Mouse (Mus musculus) embryonic facial prominence, embryonic 14.5 days (tissue): ENCODE results near the gene Tmtc2. TPM values are rescaled to one million over a fixed set of nuclear protein-coding genes. Genes with fewer than 3 reads are reported as not detected.

ENCODE experiments used
- ATAC-seq: fragments of 200-750 bp; cut with Nextera tagmentation; 2 replicates; pipeline ENCODE4 v1.8.0; 2017; ENCODE audit warnings: low read depth, moderate number of reproducible peaks, moderate TSS enrichment
- DNase-seq: peaks from one replicate; pipeline ENCODE4 v3.0.0-alpha.2; 2015; ENCODE audit warnings: low spot score
- H3K27ac ChIP-seq: fragments of 300-500 bp; sonication (generic); replicated peaks from 2 replicates; pipeline ENCODE4 v1.5.1; 2014; ENCODE audit warnings: low read depth, mild to moderate bottlenecking, low read length, moderate library complexity
- H3K27me3 ChIP-seq: fragments of 300-500 bp; sonication (generic); replicated peaks from 2 replicates; pipeline ENCODE4 v1.6.1; 2014; ENCODE audit warnings: low read length; ENCODE audit not compliant: control insufficient read depth, insufficient read depth
- H3K36me3 ChIP-seq: fragments of 300-500 bp; sonication (generic); 2 replicates; pipeline ENCODE4 v1.6.1; 2014; ENCODE audit warnings: low read length, mixed read lengths; ENCODE audit not compliant: control insufficient read depth, insufficient read depth
- H3K4me1 ChIP-seq: fragments of 300-500 bp; sonication (generic); 2 replicates; pipeline ENCODE4 v1.6.1; 2014; ENCODE audit warnings: antibody characterized with exemption, low read length; ENCODE audit not compliant: control insufficient read depth, insufficient read depth
- H3K4me2 ChIP-seq: fragments of 300-500 bp; sonication (generic); 2 replicates; pipeline ENCODE4 v1.6.1; 2014; ENCODE audit warnings: low read depth, mild to moderate bottlenecking, low read length, moderate library complexity, mixed read lengths
- H3K4me3 ChIP-seq: fragments of 300-500 bp; sonication (generic); 2 replicates; pipeline ENCODE4 v1.5.1; 2014; ENCODE audit warnings: low read depth, mild to moderate bottlenecking, low read length
- H3K9ac ChIP-seq: fragments of 300-500 bp; sonication (generic); 2 replicates; pipeline ENCODE4 v1.6.1; 2014; ENCODE audit warnings: low read depth, mild to moderate bottlenecking, low read length, moderate library complexity, mixed read lengths
- H3K9me3 ChIP-seq: fragments of 300-500 bp; sonication (generic); 2 replicates; pipeline ENCODE4 v1.6.1; 2016; ENCODE audit warnings: low read length; ENCODE audit not compliant: control insufficient read depth
- WGBS: fragments of 180-500 bp; shearing (Covaris S2); extraction: QIAGEN DNeasy Blood & Tissue Kit; methylation state at CpG from one replicate; pipeline ENCODE4 v1.1.7; 2014; 5-methylcytosine and 5-hydroxymethylcytosine counted together
- polyA plus RNA-seq: library from polyadenylated mRNA; unstranded; fragments of >200 nt; fragmentation: Nextera tagmentation; extraction: Ambion mirVana; gene quantifications from 2 replicates; pipeline ENCODE4 v1.2.1, GENCODE M21; 2014

Tmtc2 gene
- polyA plus RNA-seq, 1 experiment from 2014 or later, result 9.4 TPM

- no peaks in the 10 kb centered on the region for H3K27me3 ChIP-seq
- H3K36me3 ChIP-seq, result no peaks in the 10 kb centered on the region
- no peak overlapping the region for H3K9ac ChIP-seq
- H3K4me2 ChIP-seq, result no peak overlapping the region
- H3K9me3 ChIP-seq, result no peaks in the 10 kb centered on the region
- ATAC-seq, result no peak
- no peak for DNase-seq
- no peak overlapping the region for H3K4me3 ChIP-seq
- no peak overlapping the region for H3K27ac ChIP-seq
- H3K4me1 ChIP-seq, result no peaks in the 10 kb centered on the region
Measured at GRCm38 (mm10) chr10:105153789-105154188, 420.5 kb downstream of the Tmtc2 start.

- H3K4me1 ChIP-seq, result no peaks in the 10 kb centered on the region
- no peak overlapping the region for H3K27ac ChIP-seq
- H3K4me3 ChIP-seq, result no peak overlapping the region
- 59% methylated on average over 4 of the region's 4 CpGs for WGBS
- H3K36me3 ChIP-seq, result no peaks in the 10 kb centered on the region
- no peaks in the 10 kb centered on the region for H3K9me3 ChIP-seq
- H3K9ac ChIP-seq, result no peak overlapping the region
- no peak for ATAC-seq
- no peak overlapping the region for H3K4me2 ChIP-seq
- DNase-seq, result no peak
- no peaks in the 10 kb centered on the region for H3K27me3 ChIP-seq
Measured at GRCm38 (mm10) chr10:105144382-105144781, 429.9 kb downstream of the Tmtc2 start.

- no peak overlapping the region for H3K4me2 ChIP-seq
- ATAC-seq, result no peak
- no peaks in the 10 kb centered on the region for H3K36me3 ChIP-seq
- H3K27ac ChIP-seq, result no peak overlapping the region
- no peak overlapping the region for H3K4me3 ChIP-seq
- WGBS, result 73% methylated on average over 3 of the region's 3 CpGs
- no peaks in the 10 kb centered on the region for H3K4me1 ChIP-seq
- H3K9ac ChIP-seq, result no peak overlapping the region
- no peaks in the 10 kb centered on the region for H3K27me3 ChIP-seq
- peak; percentile 11 for DNase-seq
- no peaks in the 10 kb centered on the region for H3K9me3 ChIP-seq
Measured at GRCm38 (mm10) chr10:105142201-105142600, 432.1 kb downstream of the Tmtc2 start.
